Mouse (Mus musculus) T-helper 2 cell (primary cell): Measurements from ENCODE around the gene Fibcd1.

ENCODE experiments used
- in situ Hi-C: fragments of 300-600 bp; cut with MboI, MseI; formaldehyde crosslinking; loops from one replicate; pipeline ENCODE4 v1.15.1; 2025; ENCODE audit warnings: high pct_unique_total_duplicates

The Fibcd1 gene

GRCm38 (mm10) chr2:31769631-31770111, 76.1 kb downstream of the Fibcd1 start:
- in situ Hi-C loops: no loop called here

DNA sequence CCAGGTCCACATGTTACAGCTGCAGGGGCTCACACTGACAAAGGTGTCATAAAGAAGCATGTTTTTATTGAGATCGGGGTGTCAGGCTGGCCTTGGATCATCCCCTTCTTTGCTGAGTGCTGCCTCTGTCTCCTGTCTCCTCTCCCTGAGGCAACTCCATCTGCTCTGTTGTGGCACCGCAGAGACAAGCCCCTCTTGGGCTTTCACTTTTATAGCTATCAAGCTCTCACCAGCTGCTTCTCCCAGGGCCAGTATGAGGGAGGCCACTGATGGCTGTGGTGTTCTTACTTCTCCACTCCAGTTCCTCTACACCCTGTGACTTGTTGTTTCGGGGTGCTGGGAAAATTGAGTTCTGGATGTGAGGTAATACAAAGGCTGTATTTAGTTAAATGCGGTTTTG, 76.7 kb downstream of the Fibcd1 start:
- in situ Hi-C loops: no loop called here

DNA sequence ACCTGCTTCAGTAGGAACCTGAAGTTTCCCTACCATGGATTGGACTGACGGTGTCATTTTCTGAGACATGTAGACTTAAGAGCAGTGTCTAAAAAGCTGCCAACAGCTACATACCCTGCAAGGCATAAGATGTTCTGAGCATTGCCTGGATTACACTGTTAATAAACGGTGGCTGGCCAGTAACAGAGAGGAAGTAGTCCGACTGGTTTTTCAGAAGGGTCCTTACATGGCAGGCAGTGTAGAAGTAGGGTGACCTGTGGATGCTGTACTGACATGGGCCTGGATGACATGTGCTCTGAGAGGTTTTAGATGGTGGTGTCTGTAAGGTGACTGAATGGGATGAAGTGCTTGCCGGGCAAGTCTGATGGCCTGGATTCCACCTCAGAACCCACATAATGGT, 78.0 kb downstream of the Fibcd1 start:
- in situ Hi-C loops: no loop called here

DNA sequence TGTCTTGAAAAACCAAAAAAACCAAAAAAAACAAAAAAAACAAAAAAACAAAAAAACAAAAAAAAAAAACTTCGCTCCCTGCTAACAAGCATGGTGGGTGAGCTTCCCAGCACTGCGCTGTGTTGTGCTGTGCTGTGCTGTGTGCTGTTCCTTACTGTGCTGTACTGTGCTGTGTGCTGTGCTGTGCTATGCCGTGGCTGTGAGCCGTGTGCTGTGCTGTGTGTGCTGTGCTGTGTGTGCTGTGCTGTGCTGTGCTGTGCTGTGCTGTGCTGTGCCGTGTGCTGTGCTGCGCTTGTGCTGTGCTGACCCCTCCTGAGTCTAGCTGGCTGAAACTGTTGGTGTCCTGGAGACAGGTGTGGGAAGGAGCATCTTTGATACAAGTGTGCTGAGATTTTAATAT, 78.7 kb downstream of the Fibcd1 start:
- in situ Hi-C loops: no loop called here
